Mouse (Mus musculus): ENCODE measurements at regions not wholly inside any gene's neighbourhood (a gene's known extent, or its start where the extent isn't known, plus 50 kb on each side); places are given as distances from the start of the nearest gene placed in this dataset.

- TF ChIP-seq CTCF (IDR thresholded peaks at IDR 0.05), result no peak
- no peak for DNase-seq (ENCODE audit: low read depth, low spot score)
- ChIA-PET CTCF (no interaction called here), POLR2A (no interaction called here)
- in situ Hi-C loops (cut with MboI; ENCODE audit: low pct_unique_long_range_greater_than_20kb), result no loop called here
- ATAC-seq, result no peak
- H3K27me3 ChIP-seq, result no peaks in the 10 kb centered on the region
These were observed 793.9 kb downstream of the Inhba start for GRCm38 (mm10) chr13:16805560-16805959.

Measured in Patski (cell line).